Mouse (Mus musculus) bone marrow, adult 2 months (tissue): Measurements from ENCODE around the gene Apc2.

ENCODE experiments used
- CTCF ChIP-seq: fragments of 200-500 bp; IDR thresholded peaks from 2 replicates; pipeline ENCODE4 v1.5.1; 2011; ENCODE audit warnings: low read length, control low read depth; ENCODE audit not compliant: control insufficient read depth, insufficient read depth
- POLR2A ChIP-seq: fragments of 200-500 bp; IDR thresholded peaks from 2 replicates; pipeline ENCODE4 v1.6.1; 2011; ENCODE audit warnings: low read depth, mild to moderate bottlenecking, control low read depth, low read length, borderline replicate concordance; ENCODE audit not compliant: control insufficient read depth

GRCm38 (mm10) chr10:80295618-80296425 lies at the start of gene Apc2:
- TF ChIP-seq POLR2A (no peak), CTCF (peak; percentile 77)
